Mouse (Mus musculus) bone marrow macrophage, adult 2 months (primary cell): ENCODE measurements around the gene Mrpl55. TPM values are rescaled to one million over a fixed set of nuclear protein-coding genes. Genes with fewer than 3 reads are reported as not detected.

Experiments
- H3K27ac ChIP-seq: 2 replicates; pipeline ENCODE4 v1.5.1; 2012; ENCODE audit warnings: low read depth, low read length; ENCODE audit not compliant: insufficient read depth
- H3K4me1 ChIP-seq: 2 replicates; pipeline ENCODE4 v1.6.1; 2012; ENCODE audit warnings: low read length; ENCODE audit not compliant: control insufficient read depth, insufficient read depth
- H3K4me3 ChIP-seq: 2 replicates; pipeline ENCODE4 v1.5.1; 2012; ENCODE audit warnings: mild to moderate bottlenecking, low read length, moderate library complexity; ENCODE audit not compliant: insufficient read depth
- CTCF ChIP-seq: IDR thresholded peaks from 2 replicates; pipeline ENCODE4 v1.5.1; 2012; ENCODE audit warnings: low read depth, mild to moderate bottlenecking, low read length, moderate library complexity
- POLR2A ChIP-seq: IDR thresholded peaks from 2 replicates; pipeline ENCODE4 v1.6.1; 2012; ENCODE audit warnings: mild to moderate bottlenecking, low read depth, low read length, borderline replicate concordance
- polyA plus RNA-seq: library from polyadenylated mRNA; stranded (reverse); fragments of >200 nt; gene quantifications from 2 replicates; pipeline ENCODE4 v1.2.4, GENCODE M21; 2012; ENCODE audit not compliant: missing spikeins, insufficient read depth, insufficient read length

The Mrpl55 gene
- polyA plus RNA-seq, 1 experiment, result 20.1 TPM

DNA sequence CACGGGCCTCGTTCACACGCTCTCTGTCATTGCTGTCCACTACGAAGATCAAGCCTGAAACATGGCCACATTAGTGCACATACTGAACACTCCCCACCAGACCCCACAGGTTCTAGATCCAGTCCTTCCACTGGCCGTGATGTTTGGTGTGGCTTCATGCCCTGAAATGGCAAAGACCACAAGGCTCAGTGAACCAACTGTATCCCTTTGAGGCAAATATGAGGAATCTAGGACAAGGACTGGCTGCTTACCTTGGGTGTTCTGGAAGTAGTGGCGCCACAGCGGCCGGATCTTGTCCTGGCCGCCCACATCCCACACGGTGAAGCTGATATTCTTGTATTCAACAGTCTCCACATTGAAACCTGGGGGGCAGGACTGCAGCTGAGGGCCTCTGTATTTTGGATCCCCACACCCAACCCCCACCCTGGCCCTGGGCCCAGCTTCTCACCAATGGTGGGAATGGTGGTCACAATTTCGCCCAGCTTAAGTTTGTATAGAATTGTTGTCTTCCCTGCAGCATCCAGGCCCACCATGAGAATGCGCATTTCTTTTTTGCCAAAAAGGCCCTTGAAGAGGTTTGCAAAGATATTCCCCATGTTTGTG lies 10.7 kb downstream of the Mrpl55 start:
- H3K4me1 ChIP-seq, result peaks cover 37% of the 10 kb centered on the region
- H3K4me3 ChIP-seq, result no peak overlapping the region
- TF ChIP-seq CTCF (no peak), POLR2A (no peak)
- H3K27ac ChIP-seq, result no peak overlapping the region

DNA sequence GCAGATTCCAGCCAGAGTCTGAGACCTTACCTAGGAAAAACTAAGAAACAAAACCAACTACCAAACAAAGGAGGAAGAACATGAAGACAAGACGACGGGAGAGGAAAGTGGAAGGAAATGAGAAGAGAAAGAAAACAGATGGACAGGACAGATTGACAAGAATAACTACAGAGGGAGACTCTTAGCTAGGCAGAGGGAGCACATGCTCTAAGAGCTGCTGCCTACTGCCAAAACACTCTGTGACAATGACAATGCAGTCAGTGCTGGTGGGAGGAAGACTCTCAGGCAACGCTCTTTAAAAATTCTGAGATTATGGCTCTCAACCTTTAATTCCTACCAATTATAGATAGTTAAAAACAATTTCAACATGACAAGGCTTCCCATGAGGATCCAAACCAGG lies 14.7 kb downstream of the Mrpl55 start:
- Histone ChIP-seq H3K4me1 (peaks cover 67% of the 10 kb centered on the region), H3K27ac (peak overlapping the region; percentile 23), H3K4me3 (no peak overlapping the region)

DNA sequence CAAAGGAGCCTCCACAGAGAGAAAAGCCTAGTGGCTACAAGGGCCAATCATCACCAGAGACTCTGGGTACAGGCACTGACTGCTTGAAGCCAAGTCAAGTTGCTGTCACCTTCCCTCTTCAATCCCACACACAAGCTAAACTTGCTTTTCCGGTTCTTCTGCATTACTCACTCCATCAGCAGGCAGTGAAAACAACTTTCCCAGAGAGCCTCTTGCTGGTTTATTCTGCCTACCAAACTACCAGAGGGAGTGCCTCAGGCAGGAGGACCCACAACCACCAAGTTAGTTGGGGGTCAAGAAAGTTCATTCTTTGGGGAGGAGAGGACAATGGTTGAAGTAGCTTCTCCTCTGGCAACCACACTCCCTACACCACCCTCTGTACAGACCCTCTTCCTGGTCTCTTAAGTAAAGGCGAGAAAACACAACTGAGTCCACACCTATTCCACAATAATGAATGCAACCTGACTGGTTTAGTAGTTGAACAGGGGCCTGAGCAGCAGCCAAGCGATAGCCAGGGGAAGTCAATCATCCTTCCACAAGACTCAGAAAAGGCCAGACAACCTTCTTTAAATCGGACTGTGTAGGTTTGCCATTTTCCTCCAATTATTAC lies 16.2 kb downstream of the Mrpl55 start:
- Histone ChIP-seq H3K4me1 (peaks cover 71% of the 10 kb centered on the region), H3K27ac (no peak overlapping the region), H3K4me3 (no peak overlapping the region)
- TF ChIP-seq POLR2A (no peak), CTCF (no peak)

More for the DNA sequence above, 14.7 kb downstream of the Mrpl55 start:
- no peak for TF ChIP-seq CTCF

DNA sequence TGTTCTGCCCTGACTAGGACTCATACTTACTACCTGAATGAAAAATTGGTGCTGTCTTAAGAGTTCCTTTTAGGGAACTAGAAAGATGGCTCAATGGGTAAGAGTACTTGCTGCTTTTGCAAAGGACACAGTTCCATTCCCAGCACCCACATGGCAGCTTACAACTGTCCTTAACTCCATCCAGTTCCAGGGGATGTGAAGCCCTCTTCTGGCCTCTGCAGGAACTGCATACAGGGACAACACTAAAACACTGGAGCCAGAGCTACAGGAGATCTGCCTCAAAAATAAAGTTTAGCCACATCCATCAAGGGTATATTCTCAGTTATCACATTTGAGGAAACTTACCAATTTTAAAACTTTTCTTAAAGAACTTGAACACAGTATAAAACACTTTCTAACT lies 16.8 kb downstream of the Mrpl55 start:
- H3K27ac ChIP-seq, result no peak overlapping the region
- no peak overlapping the region for H3K4me3 ChIP-seq
- TF ChIP-seq CTCF (0 out of 2 replicates have a peak, but pooled peaks have one; percentile 13), POLR2A (no peak)
- H3K4me1 ChIP-seq, result peaks cover 74% of the 10 kb centered on the region

DNA sequence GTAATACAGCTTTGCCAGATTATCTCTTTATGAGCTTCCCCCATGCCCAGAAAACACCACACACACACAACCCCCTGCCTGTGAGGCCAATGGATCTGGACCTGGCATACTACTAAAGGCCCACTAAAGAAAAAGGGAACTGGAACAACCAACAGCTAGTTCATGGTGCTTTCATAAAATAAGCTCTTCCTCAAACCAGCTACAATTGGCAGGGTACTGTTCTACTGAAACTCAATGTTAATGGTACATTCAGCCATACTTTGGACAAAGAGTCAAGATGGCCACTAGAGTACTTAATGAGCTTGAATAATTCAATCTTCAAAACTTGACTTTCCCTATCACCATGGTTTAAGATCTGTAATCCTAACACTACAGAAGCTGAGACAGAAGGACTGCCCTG lies 19.3 kb downstream of the Mrpl55 start:
- H3K27ac ChIP-seq, result peak overlapping the region; percentile 63
- no peak for TF ChIP-seq POLR2A
- TF ChIP-seq CTCF, result no peak
- H3K4me1 ChIP-seq, result peaks cover 82% of the 10 kb centered on the region
- H3K4me3 ChIP-seq, result no peak overlapping the region

DNA sequence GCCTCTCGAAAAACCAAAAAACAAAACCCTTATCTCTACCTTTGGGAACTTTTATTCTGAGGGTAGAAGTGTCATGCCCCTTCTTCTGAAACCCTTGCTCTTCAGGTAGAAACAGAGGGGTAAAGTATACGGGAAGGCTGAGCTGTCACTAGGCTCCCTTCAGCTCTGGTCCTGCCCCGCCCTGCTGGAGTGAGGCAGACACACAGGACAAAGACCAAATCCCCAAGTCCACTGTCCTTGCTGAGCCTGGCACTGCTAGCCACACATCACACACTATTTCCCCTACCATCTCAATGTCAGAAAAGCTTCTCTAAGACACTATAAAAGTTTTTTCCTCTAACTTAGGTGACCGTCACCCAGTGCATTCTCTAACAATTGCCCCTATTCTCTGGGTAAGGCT lies 20.0 kb downstream of the Mrpl55 start:
- TF ChIP-seq POLR2A, result no peak
- no peak for TF ChIP-seq CTCF
- H3K4me3 ChIP-seq, result no peak overlapping the region
- no peak overlapping the region for H3K27ac ChIP-seq
- peaks cover 76% of the 10 kb centered on the region for H3K4me1 ChIP-seq

DNA sequence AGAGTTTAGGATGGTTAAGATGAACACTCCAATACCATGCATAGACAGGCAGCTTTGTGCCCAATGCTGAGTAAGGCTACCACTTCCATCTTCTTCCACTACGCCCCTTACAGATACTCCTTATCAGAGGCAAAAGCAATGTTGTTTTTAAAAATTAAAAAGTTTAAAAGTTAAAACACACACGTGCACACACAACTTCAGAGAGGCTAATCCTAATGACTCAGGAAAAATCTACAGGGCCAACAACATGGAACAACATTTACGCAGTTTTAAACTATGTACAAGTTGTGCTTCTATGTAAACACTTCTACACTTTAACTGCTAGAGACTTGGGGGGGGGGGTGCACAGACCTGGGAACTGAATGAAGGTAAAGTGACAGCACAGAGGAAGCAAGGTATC lies 21.7 kb downstream of the Mrpl55 start:
- Histone ChIP-seq H3K4me3 (no peak overlapping the region), H3K4me1 (peaks cover 62% of the 10 kb centered on the region), H3K27ac (no peak overlapping the region)
- no peak for TF ChIP-seq CTCF
- no peak for TF ChIP-seq POLR2A

DNA sequence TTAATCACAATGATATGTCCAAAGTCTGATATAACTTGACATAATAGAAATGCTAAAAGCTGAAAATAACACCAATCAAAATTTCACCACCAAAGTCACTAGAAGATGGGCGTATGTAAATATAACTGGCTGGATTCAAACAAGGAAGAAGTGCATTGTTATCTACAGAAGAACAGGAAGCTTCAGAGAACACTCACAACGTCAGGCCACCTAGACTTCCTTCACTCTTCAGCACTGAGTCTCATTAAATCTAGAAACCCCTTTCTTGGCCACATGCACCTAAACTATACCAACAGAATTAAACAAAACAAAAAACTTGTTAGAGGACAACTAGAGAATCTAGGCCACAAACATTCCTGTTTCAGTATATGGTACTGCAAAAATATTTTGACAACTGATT lies 22.2 kb downstream of the Mrpl55 start:
- no peak for TF ChIP-seq CTCF
- TF ChIP-seq POLR2A, result no peak
- Histone ChIP-seq H3K4me3 (no peak overlapping the region), H3K27ac (no peak overlapping the region), H3K4me1 (peaks cover 62% of the 10 kb centered on the region)

DNA sequence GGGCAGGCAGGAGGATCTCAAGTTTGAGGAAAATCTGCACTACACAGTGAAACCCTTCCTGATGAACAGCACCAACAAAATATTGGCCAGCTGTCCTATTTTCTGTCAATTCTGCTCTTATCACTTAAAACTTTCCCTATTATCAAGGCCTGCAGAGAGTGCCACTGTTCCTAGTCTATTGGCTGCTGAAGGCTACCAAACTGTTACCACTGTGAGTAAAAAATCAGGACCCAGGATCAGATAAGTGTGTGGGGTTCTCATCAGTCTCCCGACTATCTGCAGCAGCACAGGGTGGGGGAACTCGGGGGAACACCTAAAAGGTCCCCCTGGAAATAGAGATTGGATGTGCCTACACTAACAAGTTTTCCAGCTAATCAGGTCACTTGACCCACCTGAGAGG lies 22.9 kb downstream of the Mrpl55 start:
- H3K4me1 ChIP-seq, result peaks cover 57% of the 10 kb centered on the region
- TF ChIP-seq CTCF, result no peak
- no peak for TF ChIP-seq POLR2A
- H3K27ac ChIP-seq, result no peak overlapping the region
- H3K4me3 ChIP-seq, result no peak overlapping the region

DNA sequence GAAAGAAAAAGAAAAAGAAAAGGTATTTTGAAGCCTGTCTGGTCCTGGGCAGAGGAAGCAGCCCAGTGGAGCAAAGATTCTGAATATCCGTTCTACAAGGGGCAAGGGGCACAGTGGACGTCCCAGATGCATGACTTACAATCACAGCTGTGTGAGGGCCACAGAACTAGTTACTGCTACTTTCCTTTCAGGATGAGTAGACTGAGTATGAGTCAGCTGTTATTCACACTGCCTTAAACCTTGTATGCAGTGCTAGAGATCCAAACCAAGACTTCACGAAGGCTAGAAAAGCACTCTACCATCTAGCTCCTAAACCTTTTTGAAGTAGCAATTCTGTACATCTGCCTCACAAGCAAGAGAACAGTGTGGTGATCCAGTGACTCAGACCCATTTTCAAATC lies 24.0 kb downstream of the Mrpl55 start:
- Histone ChIP-seq H3K4me1 (peaks cover 50% of the 10 kb centered on the region), H3K27ac (peak overlapping the region; percentile 11), H3K4me3 (peak overlapping the region; percentile 92)
- TF ChIP-seq CTCF (no peak), POLR2A (no peak)
